Mouse (Mus musculus) heart, embryonic 11.5 days (tissue): ENCODE results near the gene Shisal2a. TPM values are rescaled to one million over a fixed set of nuclear protein-coding genes. Genes with fewer than 3 reads are reported as not detected.
A peak's percentile ranks its signal among the peaks of the same experiment; 100 is the strongest.

Experiments used
- ATAC-seq: fragments of 200-750 bp; cut with Nextera tagmentation; replicated peaks from 2 replicates; pipeline ENCODE4 v1.8.0; 2017; ENCODE audit warnings: moderate library complexity; ENCODE audit not compliant: insufficient number of reproducible peaks, low FRiP score, low TSS enrichment
- H3K27ac ChIP-seq: fragments of 300-500 bp; sonication (generic); 2 replicates; pipeline ENCODE4 v1.5.1; 2014; ENCODE audit warnings: mild to moderate bottlenecking, low read depth, low read length
- H3K27me3 ChIP-seq: fragments of 300-500 bp; sonication (generic); 2 replicates; pipeline ENCODE4 v1.6.1; 2014; ENCODE audit warnings: mild to moderate bottlenecking, low read length, mixed read lengths; ENCODE audit not compliant: control insufficient read depth, insufficient read depth
- H3K36me3 ChIP-seq: fragments of 300-500 bp; sonication (generic); 2 replicates; pipeline ENCODE4 v1.6.1; 2014; ENCODE audit warnings: mild to moderate bottlenecking, low read length, moderate library complexity, mixed read lengths; ENCODE audit not compliant: control insufficient read depth, insufficient read depth
- H3K4me1 ChIP-seq: fragments of 300-500 bp; sonication (generic); 2 replicates; pipeline ENCODE4 v1.6.1; 2014; ENCODE audit warnings: low read length; ENCODE audit not compliant: control insufficient read depth, insufficient read depth
- H3K4me2 ChIP-seq: fragments of 300-500 bp; sonication (generic); 2 replicates; pipeline ENCODE4 v1.6.1; 2014; ENCODE audit warnings: mild to moderate bottlenecking, moderate library complexity
- H3K4me3 ChIP-seq: fragments of 300-500 bp; sonication (generic); 2 replicates; pipeline ENCODE4 v1.5.1; 2014; ENCODE audit warnings: low read depth, low read length
- H3K9ac ChIP-seq: fragments of 300-500 bp; sonication (generic); 2 replicates; pipeline ENCODE4 v1.6.1; 2014; ENCODE audit warnings: mild to moderate bottlenecking, low read depth, low read length, moderate library complexity
- H3K9me3 ChIP-seq: fragments of 300-500 bp; sonication (generic); replicated peaks from 2 replicates; pipeline ENCODE4 v1.6.1; 2016; ENCODE audit warnings: low read length; ENCODE audit not compliant: control insufficient read depth
- WGBS: fragments of 180-500 bp; shearing (Covaris S2); extraction: QIAGEN DNeasy Blood & Tissue Kit; methylation state at CpG from one replicate; pipeline ENCODE4 v1.1.7; 2014; ENCODE audit not compliant: insufficient replicate concordance; 5-methylcytosine and 5-hydroxymethylcytosine counted together
- polyA plus RNA-seq: library from polyadenylated mRNA; unstranded; fragments of >200 nt; fragmentation: Nextera tagmentation; extraction: Ambion mirVana; gene quantifications from 2 replicates; pipeline ENCODE4 v1.2.1, GENCODE M21; 2014

The Shisal2a gene
- polyA plus RNA-seq, 1 experiment from 2014 or later, result 1.3 TPM

- H3K9me3 ChIP-seq, result no peaks in the 10 kb centered on the region
- no peaks in the 10 kb centered on the region for H3K27me3 ChIP-seq
- whole genome bisulfite sequencing, result 61% methylated on average over 9 of the region's 9 CpGs
- peaks cover 17% of the 10 kb centered on the region for H3K36me3 ChIP-seq
- H3K27ac ChIP-seq, result no peak overlapping the region
- H3K4me3 ChIP-seq, result no peak overlapping the region
- ATAC-seq, result no peak
- H3K9ac ChIP-seq, result no peak overlapping the region
- H3K4me2 ChIP-seq, result no peak overlapping the region
- H3K4me1 ChIP-seq, result no peaks in the 10 kb centered on the region
Measured at GRCm38 (mm10) chr4:108338321-108338733, 44.8 kb downstream of the Shisal2a start.

GRCm38 (mm10) chr4:108337817-108338216 is 45.3 kb downstream of the Shisal2a start:
- H3K9ac ChIP-seq, result no peak overlapping the region
- no peak for ATAC-seq
- no peak overlapping the region for H3K4me3 ChIP-seq
- peaks cover 19% of the 10 kb centered on the region for H3K36me3 ChIP-seq
- 53% methylated on average over 3 of the region's 3 CpGs for WGBS
- no peak overlapping the region for H3K4me2 ChIP-seq
- H3K27ac ChIP-seq, result no peak overlapping the region
- H3K4me1 ChIP-seq, result no peaks in the 10 kb centered on the region
- H3K9me3 ChIP-seq, result no peaks in the 10 kb centered on the region
- no peaks in the 10 kb centered on the region for H3K27me3 ChIP-seq

GRCm38 (mm10) chr4:108336765-108337164 is 46.4 kb downstream of the Shisal2a start:
- H3K9me3 ChIP-seq, result no peaks in the 10 kb centered on the region
- no peaks in the 10 kb centered on the region for H3K27me3 ChIP-seq
- no peak for ATAC-seq
- no peak overlapping the region for H3K27ac ChIP-seq
- WGBS, result 74% methylated on average over 2 of the region's 2 CpGs
- no peak overlapping the region for H3K9ac ChIP-seq
- H3K4me1 ChIP-seq, result 0 out of 2 replicates have a peak, but pooled peaks cover 3% of the 10 kb centered on the region
- no peak overlapping the region for H3K4me3 ChIP-seq
- H3K4me2 ChIP-seq, result no peak overlapping the region
- peaks cover 22% of the 10 kb centered on the region for H3K36me3 ChIP-seq

GRCm38 (mm10) chr4:108335413-108335812 is 47.7 kb downstream of the Shisal2a start:
- no peak for ATAC-seq
- Histone ChIP-seq H3K27ac (no peak overlapping the region), H3K4me3 (no peak overlapping the region), H3K27me3 (no peaks in the 10 kb centered on the region), H3K36me3 (peaks cover 22% of the 10 kb centered on the region), H3K4me1 (0 out of 2 replicates have a peak, but pooled peaks cover 4% of the 10 kb centered on the region), H3K9me3 (no peaks in the 10 kb centered on the region), H3K4me2 (no peak overlapping the region), H3K9ac (no peak overlapping the region)
- 90% methylated on average over 6 of the region's 6 CpGs for WGBS

- Histone ChIP-seq H3K9ac (no peak overlapping the region), H3K4me2 (no peak overlapping the region), H3K4me3 (no peak overlapping the region), H3K27me3 (no peaks in the 10 kb centered on the region), H3K4me1 (peaks cover 5% of the 10 kb centered on the region; the same call in 1 of the 2 replicates), H3K36me3 (peaks cover 12% of the 10 kb centered on the region; the same call in 1 of the 2 replicates), H3K9me3 (no peaks in the 10 kb centered on the region), H3K27ac (no peak overlapping the region)
- WGBS, result 69% methylated on average over 9 of the region's 9 CpGs
- no peak for ATAC-seq
Measured at GRCm38 (mm10) chr4:108332041-108332440, 51.1 kb downstream of the Shisal2a start.

- Histone ChIP-seq H3K9ac (no peak overlapping the region), H3K4me3 (no peak overlapping the region), H3K9me3 (no peaks in the 10 kb centered on the region), H3K27ac (no peak overlapping the region), H3K36me3 (0 out of 2 replicates have a peak, but pooled peaks cover 5% of the 10 kb centered on the region), H3K4me2 (no peak overlapping the region), H3K27me3 (no peaks in the 10 kb centered on the region), H3K4me1 (peaks cover 6% of the 10 kb centered on the region; the same call in 1 of the 2 replicates)
- WGBS, result 88% methylated on average over 6 of the region's 6 CpGs
- ATAC-seq, result no peak
Measured at GRCm38 (mm10) chr4:108329840-108330239, 53.3 kb downstream of the Shisal2a start.

- ATAC-seq, result peak; percentile 97
- Histone ChIP-seq H3K4me1 (peaks cover 6% of the 10 kb centered on the region; the same call in 1 of the 2 replicates), H3K9ac (peak within 1 kb of the TSS; percentile 81), H3K9me3 (no peaks in the 10 kb centered on the region), H3K27me3 (no peaks in the 10 kb centered on the region), H3K36me3 (0 out of 2 replicates have a peak, but pooled peaks cover 4% of the 10 kb centered on the region), H3K4me2 (peak within 1 kb of the TSS; percentile 73), H3K27ac (peak within 1 kb of the TSS; percentile 94), H3K4me3 (peak within 1 kb of the TSS; percentile 72)
- WGBS, result 1% methylated on average over 45 of the region's 45 CpGs
Measured at GRCm38 (mm10) chr4:108327730-108328484, 55.2 kb downstream of the Shisal2a start, which contains the start of gene Coa7. Gene Coa7, plus strand, starts transcription at chr4:108328140.

GRCm38 (mm10) chr4:108327071-108327579 is 56.0 kb downstream of the Shisal2a start:
- Histone ChIP-seq H3K4me1 (peaks cover 6% of the 10 kb centered on the region; the same call in 1 of the 2 replicates), H3K9me3 (no peaks in the 10 kb centered on the region), H3K27ac (peak overlapping the region; percentile 94), H3K9ac (peak overlapping the region; percentile 81; the same call in 1 of the 2 replicates), H3K4me2 (peak overlapping the region; percentile 73), H3K27me3 (no peaks in the 10 kb centered on the region), H3K36me3 (0 out of 2 replicates have a peak, but pooled peaks cover 1% of the 10 kb centered on the region), H3K4me3 (peak overlapping the region; percentile 72)
- no peak for ATAC-seq
- 47% methylated on average over 6 of the region's 6 CpGs for WGBS
